Comparison of ENCODE assay signal across 18 mouse cellular contexts in genomic region chr19:14421691-14422090, GRCm38 (mm10).
"Had no signal": no experiment of that assay in that cellular context is flagged by ENCODE, and none has a peak within 500 bp of the region (broad histone marks: within the 10 kb centered on the region; RNA-seq: fewer than 3 reads in every experiment).

No protein-coding gene starts in this region.

- H3K27ac ChIP-seq: kidney, postnatal 0 days; layer of hippocampus, adult 2 months; limb, embryonic 12.5 days; liver, embryonic 13.5 days; lung, embryonic 15.5 days; macrophage; midbrain, embryonic 15.5 days; neural tube, embryonic 13.5 days had no signal

- H3K4me3 ChIP-seq: layer of hippocampus, adult 2 months; limb, embryonic 12.5 days; liver, embryonic 13.5 days; lung, embryonic 15.5 days; megakaryocyte, embryonic 14.5 days; midbrain, embryonic 15.5 days; neural tube, embryonic 13.5 days had no signal

- DNase-seq: kidney, adult 11 months; kidney, adult 9 months; kidney, postnatal 4 days; liver; liver, embryonic 13.5 days; liver, postnatal 0 days; lung, postnatal 14 days; retina, postnatal 1 day; thymus, adult 18-20 months; thymus, postnatal 14 days had no signal
